Mouse (Mus musculus): ENCODE data around the gene Tnfaip2.

Tnfaip2 gene

DNA sequence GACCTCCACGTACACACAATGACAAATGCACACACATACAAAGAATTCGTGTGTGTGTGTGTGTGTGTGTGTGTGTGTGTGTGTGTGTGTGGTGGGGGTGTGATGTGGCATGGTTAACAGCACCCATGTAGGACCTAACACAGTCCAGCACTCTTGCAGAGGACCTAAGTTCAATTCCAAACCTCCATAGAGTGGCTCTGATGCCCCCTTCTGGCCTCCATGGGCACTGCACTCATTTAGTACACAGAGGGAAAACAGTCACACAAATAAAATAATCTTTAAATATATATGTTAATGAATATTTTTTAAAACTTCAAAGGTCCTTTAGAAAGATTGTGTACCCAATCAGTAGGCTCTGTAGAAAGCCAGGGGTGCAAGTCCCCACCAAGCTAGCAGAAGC lies 37.6 kb downstream of the Tnfaip2 start:
- peak; percentile 80 for DNase-seq

DNA sequence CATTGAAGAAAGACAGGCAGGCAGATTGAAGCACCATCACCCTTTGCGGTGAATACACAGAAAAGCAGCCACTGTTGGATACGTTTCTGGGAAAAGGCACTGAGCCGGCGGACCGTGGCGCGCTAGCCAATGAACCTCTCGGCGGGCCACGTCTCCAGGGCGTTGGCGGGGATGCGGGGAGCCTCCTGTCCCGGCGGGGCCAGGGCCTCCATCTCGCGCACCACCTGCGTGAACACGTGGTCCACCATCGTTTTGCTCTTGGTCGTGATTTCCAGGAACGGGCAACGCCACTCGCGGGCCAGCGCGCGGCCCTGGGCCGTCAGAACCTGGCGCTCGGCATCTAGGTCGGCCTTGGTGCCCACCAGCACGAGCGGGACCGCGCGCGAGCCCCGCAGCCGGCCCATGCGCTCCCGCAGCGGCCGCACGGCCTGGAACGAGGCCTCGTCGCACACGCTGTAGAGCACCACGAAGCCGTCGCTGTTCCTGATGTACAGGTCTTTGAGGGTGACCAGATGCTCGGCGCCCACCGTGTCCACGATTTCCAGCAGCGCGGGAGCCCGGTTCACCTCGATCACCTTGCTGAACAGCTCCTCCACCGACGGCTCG lies 42.9 kb downstream of the Tnfaip2 start:
- DNase-seq = no peak

DNA sequence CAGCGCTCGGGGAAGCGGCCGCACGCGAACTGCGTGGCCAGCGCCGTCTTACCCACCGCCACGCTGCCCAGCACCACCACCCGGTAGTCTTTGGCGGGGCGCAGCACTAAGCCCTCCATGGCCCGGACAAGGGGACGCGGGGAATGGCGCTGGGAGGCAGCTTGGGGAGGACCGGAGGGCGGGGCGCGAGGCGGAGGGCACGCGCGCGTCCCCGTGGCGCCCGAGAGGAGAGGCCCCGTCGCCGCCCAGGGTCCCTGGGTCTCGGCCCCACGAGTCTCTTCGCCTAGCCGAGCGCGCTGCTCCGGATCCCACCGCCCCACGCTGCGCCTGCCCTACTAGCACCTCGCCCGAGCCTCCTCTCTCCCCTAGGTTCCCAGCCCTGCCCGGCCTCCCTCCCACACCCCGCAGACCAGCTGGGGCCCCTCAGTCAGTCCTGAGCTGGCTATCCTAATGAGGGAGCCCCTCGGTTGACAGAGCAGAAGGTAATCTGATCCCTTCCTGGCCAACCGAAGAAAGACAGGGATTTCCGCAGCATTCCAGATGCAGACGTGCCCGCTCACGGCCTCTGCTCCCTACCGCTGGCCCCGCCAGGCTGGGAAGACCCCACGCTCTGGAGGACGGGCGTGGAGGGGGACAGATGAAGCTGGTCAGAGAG lies 43.5 kb downstream of the Tnfaip2 start, which contains the start of gene Gm266:
Gene Gm266, minus strand, starts transcription at position 172 of the 655 bp plus-strand sequence.
- peak; percentile 34 for DNase-seq

DNA sequence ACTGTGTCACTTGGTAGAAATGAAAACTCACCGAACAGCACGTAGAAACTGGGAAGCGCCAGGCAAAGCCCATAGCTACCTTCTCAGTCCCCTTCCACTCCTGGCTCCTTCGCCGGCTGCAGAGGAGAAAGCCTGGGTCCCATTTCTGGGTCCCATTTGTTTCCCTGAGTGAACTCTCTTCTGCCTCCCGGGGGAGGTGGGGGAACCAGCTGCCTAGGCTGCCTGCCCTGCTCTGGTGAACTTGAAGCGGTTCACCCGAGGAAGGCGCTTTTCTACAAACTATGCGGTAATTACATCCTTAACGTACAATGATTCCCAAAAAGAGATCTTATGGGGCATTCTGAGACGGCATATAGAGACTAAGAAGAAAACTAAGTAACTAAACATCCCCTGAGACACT lies 44.2 kb downstream of the Tnfaip2 start:
- DNase-seq = no peak

DNA sequence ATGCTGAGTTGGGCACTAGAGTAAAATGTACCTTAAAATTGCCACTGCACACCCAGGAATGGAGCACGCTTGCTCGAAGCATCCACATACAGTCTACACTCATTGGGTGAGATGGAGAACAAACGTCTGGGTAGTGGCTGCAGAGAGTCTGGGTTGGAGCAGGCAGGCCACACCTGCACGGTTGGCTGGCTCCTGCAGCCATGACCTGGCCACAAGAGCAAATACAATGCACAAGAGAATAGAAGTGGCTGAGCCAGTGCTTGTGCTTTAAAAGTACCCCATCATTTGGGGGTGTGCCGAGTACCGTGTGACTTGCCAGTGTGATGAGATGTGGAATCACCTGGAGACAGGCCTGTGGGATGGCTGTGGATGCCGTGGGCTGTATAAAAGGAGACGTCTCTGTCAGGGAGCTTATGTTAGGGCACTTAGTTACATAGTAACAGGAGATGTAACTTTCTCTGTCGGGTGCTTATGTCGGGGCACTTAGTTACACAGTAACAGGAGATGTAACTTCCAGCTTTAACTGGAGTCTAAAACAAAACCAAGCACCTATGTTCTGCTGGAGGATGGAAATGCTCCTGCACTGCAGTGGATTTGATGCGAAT lies 47.1 kb downstream of the Tnfaip2 start:
- no peak for DNase-seq

DNA sequence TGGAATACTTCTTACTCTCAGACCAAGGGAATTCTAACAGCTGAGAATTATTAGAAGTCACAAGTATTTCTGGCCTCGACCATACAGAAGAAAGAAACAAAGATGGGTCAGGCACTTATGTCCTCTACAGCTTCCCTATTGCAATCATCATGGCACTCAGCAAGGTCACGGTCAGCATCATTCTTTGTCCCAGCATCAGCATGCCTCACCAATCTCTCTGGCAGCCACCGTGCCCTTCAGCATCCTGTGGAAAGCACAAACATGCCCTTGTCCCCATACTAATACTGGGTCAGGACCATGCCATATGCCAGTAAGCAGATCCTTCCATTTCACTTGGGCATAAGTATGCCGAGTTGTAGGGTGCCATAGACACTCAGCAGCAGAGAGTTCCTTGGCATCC lies 52.7 kb downstream of the Tnfaip2 start:
- no peak for DNase-seq

DNA sequence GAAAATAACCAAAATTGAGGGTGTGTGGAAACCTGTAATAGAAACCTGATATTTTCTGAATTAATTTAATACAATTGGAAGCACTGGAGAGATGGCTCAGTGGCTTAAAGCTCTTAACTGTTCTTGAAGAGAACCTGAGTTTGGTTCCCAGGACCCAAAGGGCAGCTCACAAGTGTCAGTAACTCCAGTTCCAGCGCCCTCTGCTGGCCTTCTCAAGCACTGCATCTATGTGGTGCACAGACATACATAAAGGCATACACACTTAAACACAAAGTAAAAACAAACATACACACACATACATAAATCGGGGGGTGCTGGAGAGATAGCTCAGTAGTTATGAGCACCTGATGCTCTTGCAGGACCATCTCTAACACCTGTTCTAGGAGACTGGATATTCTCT lies 54.8 kb downstream of the Tnfaip2 start:
- peak; percentile 60 for DNase-seq

DNA sequence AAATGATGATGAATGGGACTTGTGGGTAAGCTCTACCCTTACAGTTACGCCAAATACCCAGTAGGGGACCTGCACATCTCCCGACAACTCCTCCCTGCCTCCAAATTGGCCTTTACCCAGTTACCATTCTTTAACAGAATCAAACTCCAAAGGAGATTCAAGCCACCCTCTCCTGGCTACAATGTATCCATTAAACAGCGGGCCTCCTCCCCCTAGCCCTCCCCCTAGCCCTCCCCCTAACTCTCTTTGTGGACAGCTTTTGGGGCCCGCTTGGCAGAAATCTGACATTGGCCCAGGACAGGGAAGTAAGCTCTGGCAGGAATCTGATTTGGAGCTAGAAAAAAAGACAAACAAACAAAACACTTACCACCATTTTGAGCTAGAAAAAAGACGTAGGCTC lies 57.3 kb downstream of the Tnfaip2 start:
- DNase-seq = no peak

DNA sequence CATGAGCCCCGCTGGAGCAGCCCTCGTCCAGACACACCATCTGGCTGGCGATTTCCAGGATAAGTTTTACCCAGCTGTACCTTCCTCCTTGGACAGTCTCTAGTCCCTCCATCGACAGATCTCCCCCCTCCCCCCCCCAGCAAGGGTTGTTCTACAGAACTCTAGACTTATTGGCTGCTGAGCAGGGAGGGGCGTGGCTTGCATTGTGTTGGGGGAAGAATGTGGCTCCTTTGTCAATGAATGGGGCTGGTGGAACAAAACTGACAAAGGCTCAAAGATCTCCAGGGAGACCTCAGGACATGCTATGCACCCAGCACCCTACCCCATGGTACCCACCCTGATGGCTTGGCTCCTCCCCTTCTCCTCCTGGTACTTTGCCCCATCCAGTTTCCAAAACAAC lies 58.5 kb downstream of the Tnfaip2 start:
- DNase-seq = no peak

DNA sequence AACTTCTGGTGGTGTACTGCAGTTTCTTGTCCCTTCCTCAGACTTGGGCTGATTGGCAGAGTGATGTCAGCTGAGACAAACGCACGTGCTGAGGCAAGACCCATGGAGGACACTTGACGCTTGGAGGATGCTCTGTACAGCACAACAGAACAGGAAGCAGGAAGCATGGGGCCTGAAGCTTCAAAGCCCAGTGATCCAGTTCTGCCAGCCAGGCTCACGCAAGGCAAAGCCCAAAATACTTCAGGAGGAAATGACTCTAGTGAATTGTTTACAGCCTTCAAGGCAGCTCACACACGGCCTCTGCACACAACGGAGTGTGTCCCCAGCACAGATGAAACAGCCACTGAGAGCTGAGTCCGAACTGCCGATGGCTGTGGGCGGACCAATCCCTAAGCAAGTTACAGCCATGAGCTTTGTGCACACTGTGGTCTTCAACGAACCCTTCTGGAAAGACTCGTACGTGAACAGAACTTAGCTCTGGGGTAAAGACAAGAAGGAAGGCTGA lies 60.8 kb downstream of the Tnfaip2 start:
- no peak for DNase-seq

DNA sequence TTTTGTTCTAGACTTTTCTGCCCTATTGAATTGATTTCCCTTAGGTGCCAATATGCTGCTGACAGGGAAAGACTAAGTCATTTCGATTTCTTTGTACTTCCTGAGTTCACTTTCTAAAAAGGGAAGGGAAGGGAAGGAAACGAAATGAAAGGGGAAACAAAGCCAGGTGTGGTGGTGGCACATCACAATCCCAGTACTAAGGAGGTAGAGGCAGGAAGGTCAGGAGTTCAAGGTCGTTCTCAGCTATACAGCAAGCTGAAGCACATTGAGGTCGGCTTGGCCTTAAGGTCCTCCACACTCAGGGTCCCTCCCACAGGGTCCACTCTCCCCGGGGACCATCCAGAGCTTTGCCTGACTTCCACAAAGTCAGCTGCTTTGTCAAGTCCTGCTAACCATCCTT lies 61.3 kb downstream of the Tnfaip2 start:
- no peak for DNase-seq

All from thymus, postnatal 4 days (tissue).